In genomic region chr13:49300771-49301170, GRCm38 (mm10) we compare ENCODE assay signal across 12 mouse cellular contexts.
"Had no signal": no experiment of that assay in that cellular context is flagged by ENCODE, and none has a peak within 500 bp of the region (broad histone marks: within the 10 kb centered on the region; RNA-seq: fewer than 3 reads in every experiment).

No protein-coding gene starts in this region.

- H3K4me3 ChIP-seq: limb, embryonic 15.5 days; liver, embryonic 12.5 days had no signal

- DNase-seq: kidney, adult 11 months; kidney, postnatal 10 days; lung, embryonic 14.5 days; lung, postnatal 10 days; lung, postnatal 4 days; right cerebral cortex, adult 18-20 months; right cerebral cortex, postnatal 25 days; thymus, adult 18-20 months; thymus, postnatal 14 days had no signal

- H3K27me3 ChIP-seq: limb, embryonic 15.5 days; liver, embryonic 12.5 days; megakaryocyte, embryonic 14.5 days had no signal

- H3K27ac ChIP-seq: limb, embryonic 15.5 days; liver, embryonic 12.5 days had no signal
